Mouse (Mus musculus) heart, postnatal 0 days (tissue): ENCODE measurements at regions not wholly inside any gene's neighbourhood (a gene's known extent, or its start where the extent isn't known, plus 50 kb on each side); places are given as distances from the start of the nearest gene placed in this dataset.

Experiments
- ATAC-seq: fragments of 200-750 bp; cut with Nextera tagmentation; 2 replicates; pipeline ENCODE4 v1.8.0; 2017; ENCODE audit warnings: low read depth, moderate number of reproducible peaks, moderate library complexity; ENCODE audit not compliant: insufficient read depth
- DNase-seq: peaks from one replicate; pipeline ENCODE4 v3.0.0-alpha.2; 2016; ENCODE audit warnings: low spot score
- H3K27ac ChIP-seq: fragments of 300-500 bp; sonication (generic); 2 replicates; pipeline ENCODE4 v1.5.1; 2014; ENCODE audit warnings: low read depth, mild to moderate bottlenecking
- H3K27me3 ChIP-seq: fragments of 300-500 bp; sonication (generic); 2 replicates; pipeline ENCODE4 v1.6.1; 2014; ENCODE audit warnings: low read length, mixed read lengths; ENCODE audit not compliant: control insufficient read depth, insufficient read depth
- H3K36me3 ChIP-seq: fragments of 300-500 bp; sonication (generic); replicated peaks from 2 replicates; pipeline ENCODE4 v1.6.1; 2014; ENCODE audit warnings: low read length, mixed read lengths; ENCODE audit not compliant: control insufficient read depth, insufficient read depth
- H3K4me1 ChIP-seq: fragments of 300-500 bp; sonication (generic); 2 replicates; pipeline ENCODE4 v1.6.1; 2014; ENCODE audit warnings: antibody characterized with exemption; ENCODE audit not compliant: control insufficient read depth, insufficient read depth
- H3K4me2 ChIP-seq: fragments of 300-500 bp; sonication (generic); 2 replicates; pipeline ENCODE4 v1.6.1; 2014; ENCODE audit warnings: low read depth, mild to moderate bottlenecking, low read length, moderate library complexity
- H3K4me3 ChIP-seq: fragments of 300-500 bp; sonication (generic); 2 replicates; pipeline ENCODE4 v1.5.1; 2014; ENCODE audit warnings: low read depth, low read length
- H3K9ac ChIP-seq: fragments of 300-500 bp; sonication (generic); replicated peaks from 2 replicates; pipeline ENCODE4 v1.6.1; 2014; ENCODE audit warnings: low read depth, low read length, mixed read lengths
- H3K9me3 ChIP-seq: fragments of 300-500 bp; sonication (generic); replicated peaks from 2 replicates; pipeline ENCODE4 v1.6.1; 2016; ENCODE audit warnings: low read length; ENCODE audit not compliant: control insufficient read depth
- CTCF ChIP-seq: IDR thresholded peaks from 2 replicates; pipeline ENCODE4 v1.5.1; 2016; ENCODE audit warnings: antibody characterized with exemption, control low read depth, low read depth
- EP300 ChIP-seq: IDR thresholded peaks from 2 replicates; pipeline ENCODE4 v1.6.1; 2016; ENCODE audit warnings: antibody characterized with exemption, low read depth
- WGBS: fragments of 180-500 bp; shearing (Covaris S2); extraction: QIAGEN DNeasy Blood & Tissue Kit; methylation state at CpG from one replicate; pipeline ENCODE4 v1.1.7; 2014; 5-methylcytosine and 5-hydroxymethylcytosine counted together

GRCm38 (mm10) chr13:6060229-6060845, 199.1 kb downstream of the Klf6 start:
- no peak for TF ChIP-seq CTCF
- no peak for TF ChIP-seq EP300
- no peak for DNase-seq
- ATAC-seq = no peak
- WGBS = 54% methylated on average over 8 of the region's 8 CpGs
- H3K4me3 ChIP-seq = no peak overlapping the region
- no peaks in the 10 kb centered on the region for H3K9me3 ChIP-seq
- H3K4me1 ChIP-seq = no peaks in the 10 kb centered on the region
- H3K27me3 ChIP-seq = no peaks in the 10 kb centered on the region
- no peak overlapping the region for H3K4me2 ChIP-seq
- H3K36me3 ChIP-seq = no peaks in the 10 kb centered on the region
- H3K27ac ChIP-seq = no peak overlapping the region
- no peak overlapping the region; the same call in 1 of the 2 replicates for H3K9ac ChIP-seq

GRCm38 (mm10) chr13:6062305-6062704, 201.0 kb downstream of the Klf6 start:
- Histone ChIP-seq H3K9me3 (no peaks in the 10 kb centered on the region), H3K4me2 (no peak overlapping the region), H3K4me1 (no peaks in the 10 kb centered on the region), H3K27me3 (no peaks in the 10 kb centered on the region), H3K27ac (no peak overlapping the region), H3K9ac (no peak overlapping the region), H3K36me3 (no peaks in the 10 kb centered on the region), H3K4me3 (no peak overlapping the region)
- 51% methylated on average over 4 of the region's 4 CpGs for WGBS
- no peak for TF ChIP-seq EP300
- TF ChIP-seq CTCF = no peak
- DNase-seq (no peak), ATAC-seq (no peak)

- no peak overlapping the region for H3K4me3 ChIP-seq
- 80% methylated on average over 3 of the region's 3 CpGs for WGBS
- H3K27me3 ChIP-seq = no peaks in the 10 kb centered on the region
- no peaks in the 10 kb centered on the region for H3K9me3 ChIP-seq
- ATAC-seq = no peak
- H3K36me3 ChIP-seq = no peaks in the 10 kb centered on the region
- H3K4me1 ChIP-seq = no peaks in the 10 kb centered on the region
- no peak overlapping the region for H3K27ac ChIP-seq
- TF ChIP-seq EP300 (no peak), CTCF (no peak)
- no peak for DNase-seq
- H3K4me2 ChIP-seq = no peak overlapping the region
- H3K9ac ChIP-seq = no peak overlapping the region
These were observed 201.6 kb downstream of the Klf6 start for GRCm38 (mm10) chr13:6062729-6063386.

GRCm38 (mm10) chr13:6076978-6077825, 215.9 kb downstream of the Klf6 start:
- ATAC-seq = no peak

DNA sequence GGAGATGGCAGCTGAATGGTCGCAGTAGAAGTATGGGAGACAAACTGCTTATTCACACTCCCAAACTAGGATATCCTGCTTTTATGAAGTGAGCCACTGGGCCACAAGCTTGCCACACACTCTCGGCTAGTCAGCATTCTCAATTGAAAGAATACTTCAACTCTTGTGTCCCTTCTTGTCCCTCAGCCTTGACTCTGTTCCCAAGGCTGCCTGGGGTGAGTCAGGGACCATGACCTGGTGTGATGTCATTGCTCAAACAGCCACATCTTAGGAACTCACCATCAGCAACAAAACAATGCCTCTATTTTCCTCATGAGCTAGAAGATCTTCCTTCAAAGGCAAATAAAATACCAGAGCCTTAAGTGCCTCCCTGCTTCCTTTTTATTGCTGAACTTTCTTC, 224.6 kb downstream of the Klf6 start:
- no peaks in the 10 kb centered on the region for H3K9me3 ChIP-seq
- DNase-seq = no peak
- no peaks in the 10 kb centered on the region for H3K4me1 ChIP-seq
- 61% methylated on average over 2 of the region's 2 CpGs for WGBS
- H3K9ac ChIP-seq = no peak overlapping the region
- H3K4me2 ChIP-seq = no peak overlapping the region
- ATAC-seq = no peak
- H3K4me3 ChIP-seq = no peak overlapping the region
- no peaks in the 10 kb centered on the region for H3K36me3 ChIP-seq
- H3K27ac ChIP-seq = no peak overlapping the region
- TF ChIP-seq EP300 = no peak
- no peak for TF ChIP-seq CTCF
- no peaks in the 10 kb centered on the region for H3K27me3 ChIP-seq

More at GRCm38 (mm10) chr13:6076978-6077825, 215.9 kb downstream of the Klf6 start:
- Histone ChIP-seq H3K4me3 (no peak overlapping the region), H3K9ac (no peak overlapping the region), H3K27ac (no peak overlapping the region), H3K4me1 (no peaks in the 10 kb centered on the region), H3K27me3 (no peaks in the 10 kb centered on the region), H3K9me3 (no peaks in the 10 kb centered on the region), H3K36me3 (no peaks in the 10 kb centered on the region), H3K4me2 (no peak overlapping the region)
- TF ChIP-seq EP300 (no peak), CTCF (no peak)
- no peak for DNase-seq
- WGBS = 82% methylated on average over 4 of the region's 4 CpGs
